Mouse (Mus musculus): ENCODE measurements at regions not wholly inside any gene's neighbourhood (a gene's known extent, or its start where the extent isn't known, plus 50 kb on each side); places are given as distances from the start of the nearest gene placed in this dataset.

DNA sequence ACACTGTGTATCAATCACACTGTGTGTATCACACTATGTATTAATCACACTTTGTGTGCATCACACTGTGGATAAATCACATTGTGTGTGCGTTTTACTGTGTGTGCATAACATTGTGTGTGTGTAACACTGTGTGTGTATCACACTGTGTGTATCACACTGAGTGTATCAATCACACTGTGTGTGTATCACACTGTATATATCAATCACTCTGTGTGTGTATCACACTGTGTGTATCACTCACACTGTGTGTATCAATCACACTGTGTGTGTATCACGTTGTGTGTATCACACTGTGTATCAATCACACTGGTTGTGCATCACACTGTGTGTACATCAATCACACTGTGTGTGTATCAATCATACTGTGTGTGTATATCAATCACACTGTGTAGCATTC, 62.8 kb upstream of the Dlx6 start:
- Histone ChIP-seq H3K9me3 (ENCODE audit: control insufficient read depth, low read length) (no peaks in the 10 kb centered on the region), H3K27ac (replicated peaks; ENCODE audit: low read depth, low read length) (no peak overlapping the region), H3K4me3 (replicated peaks; ENCODE audit: low read depth, low read length) (no peak overlapping the region), H3K36me3 (ENCODE audit: control insufficient read depth, insufficient read depth, low read length) (no peaks in the 10 kb centered on the region), H3K27me3 (ENCODE audit: control insufficient read depth, insufficient read depth, low read length) (no peaks in the 10 kb centered on the region), H3K9ac (replicated peaks; ENCODE audit: low read length) (no peak overlapping the region), H3K4me2 (ENCODE audit: low read length) (no peak overlapping the region), H3K4me1 (ENCODE audit: control insufficient read depth, insufficient read depth, low read length) (no peaks in the 10 kb centered on the region)
- no peak for DNase-seq
- no peak for ATAC-seq (ENCODE audit: low FRiP score, low TSS enrichment)
- 94% methylated on average over 2 of the region's 2 CpGs for WGBS

DNA sequence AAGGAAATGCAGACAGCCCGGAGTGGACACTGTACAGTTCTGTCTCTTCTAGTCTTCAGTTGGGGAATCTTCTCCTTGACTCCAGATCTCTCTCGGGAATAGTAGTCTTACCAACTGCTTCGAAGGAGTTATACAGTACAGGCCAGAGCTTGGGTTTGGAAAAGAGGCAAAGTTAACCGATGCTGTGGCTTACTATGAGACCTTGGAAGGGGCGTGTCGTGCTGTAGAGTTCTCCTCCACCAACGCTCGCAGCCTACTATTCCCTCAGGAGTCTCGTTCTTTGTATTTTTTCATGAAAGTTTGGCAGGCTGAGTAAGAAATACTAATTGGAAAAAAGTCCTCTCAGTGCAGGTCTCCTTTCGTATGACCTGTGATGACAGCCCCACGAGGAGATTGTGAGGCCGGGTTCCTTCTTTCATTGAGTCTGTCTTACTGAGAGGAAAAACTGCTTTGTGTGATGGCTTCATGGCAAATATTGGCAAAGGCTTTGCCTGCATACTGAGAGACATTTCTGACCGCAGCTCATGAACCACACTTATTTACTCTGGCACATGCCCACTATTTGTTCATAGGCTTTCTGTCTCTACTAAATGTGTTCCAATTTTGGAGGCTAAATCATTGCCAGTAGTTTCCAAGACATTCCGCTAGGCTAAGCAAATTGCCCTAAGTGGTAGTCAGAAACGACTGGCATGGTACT, 61.4 kb upstream of the Dlx6 start:
- no peaks in the 10 kb centered on the region for H3K9me3 ChIP-seq (ENCODE audit: control insufficient read depth, low read length)
- 91% methylated on average over 15 of the region's 15 CpGs for WGBS
- H3K9ac ChIP-seq (replicated peaks; ENCODE audit: low read length): no peak overlapping the region
- no peaks in the 10 kb centered on the region for H3K4me1 ChIP-seq (ENCODE audit: control insufficient read depth, insufficient read depth, low read length)
- ATAC-seq (ENCODE audit: low FRiP score, low TSS enrichment) (0 out of 2 replicates have a peak, but pooled peaks have one; percentile 40), DNase-seq (no peak)
- no peak overlapping the region for H3K4me2 ChIP-seq (ENCODE audit: low read length)
- no peaks in the 10 kb centered on the region for H3K27me3 ChIP-seq (ENCODE audit: control insufficient read depth, insufficient read depth, low read length)
- no peaks in the 10 kb centered on the region for H3K36me3 ChIP-seq (ENCODE audit: control insufficient read depth, insufficient read depth, low read length)
- no peak overlapping the region for H3K4me3 ChIP-seq (replicated peaks; ENCODE audit: low read depth, low read length)
- no peak overlapping the region for H3K27ac ChIP-seq (replicated peaks; ENCODE audit: low read depth, low read length)

Data from midbrain, embryonic 14.5 days (tissue).